15 mouse cellular contexts compared by ENCODE assay signal in the genomic region with DNA sequence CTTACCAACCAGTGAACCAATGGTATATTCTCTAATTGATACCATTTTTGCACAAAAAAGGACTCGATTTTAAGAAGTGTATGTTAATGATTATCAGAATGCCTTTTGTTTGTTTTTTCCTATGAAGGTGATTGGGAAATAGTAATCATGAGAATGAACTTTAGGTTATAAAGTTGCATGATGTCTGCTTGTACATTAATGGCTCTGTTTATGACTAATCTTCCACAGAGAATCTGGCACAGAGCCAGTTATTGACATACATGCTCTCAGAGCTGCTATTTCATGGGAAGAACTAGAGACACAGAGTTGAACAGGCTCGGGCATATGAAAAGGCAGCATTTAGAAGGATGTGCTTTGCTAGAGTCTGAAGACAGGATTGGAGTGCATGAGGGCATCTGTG. TPM values are rescaled to one million over a fixed set of nuclear protein-coding genes. Genes with fewer than 3 reads are reported as not detected.
"Had no signal": no experiment of that assay in that cellular context is flagged by ENCODE, and none has a peak within 500 bp of the region (broad histone marks: within the 10 kb centered on the region; RNA-seq: fewer than 3 reads in every experiment).

No protein-coding gene starts in this region.

- H3K4me2 ChIP-seq: kidney, embryonic 15.5 days; limb, embryonic 12.5 days; liver, embryonic 13.5 days; midbrain, embryonic 15.5 days had no signal

- H3K9me3 ChIP-seq: kidney, embryonic 15.5 days; limb, embryonic 12.5 days; liver, embryonic 13.5 days; midbrain, embryonic 10.5 days; midbrain, embryonic 15.5 days had no signal

- H3K36me3 ChIP-seq: kidney, embryonic 15.5 days; limb, embryonic 12.5 days; liver, embryonic 13.5 days; midbrain, embryonic 10.5 days; midbrain, embryonic 15.5 days had no signal

- ATAC-seq: lung, postnatal 0 days; midbrain, embryonic 15.5 days had no signal

- H3K4me3 ChIP-seq: kidney, embryonic 15.5 days; limb, embryonic 12.5 days; liver, embryonic 13.5 days; midbrain, embryonic 10.5 days; midbrain, embryonic 15.5 days had no signal

- DNase-seq: kidney, adult 2 months; kidney, postnatal 25 days; layer of hippocampus, adult 9-11 months; layer of hippocampus, postnatal 36 days; liver, embryonic 13.5 days; lung, adult 18-20 months; lung, postnatal 4 days; right cerebral cortex, postnatal 25 days; thymus, postnatal 36 days had no signal

- H3K9ac ChIP-seq: kidney, embryonic 15.5 days; limb, embryonic 12.5 days; liver, embryonic 13.5 days; midbrain, embryonic 15.5 days had no signal

- H3K27me3 ChIP-seq: kidney, embryonic 15.5 days; limb, embryonic 12.5 days; liver, embryonic 13.5 days; midbrain, embryonic 15.5 days had no signal

- H3K27ac ChIP-seq: kidney, embryonic 15.5 days; limb, embryonic 12.5 days; liver, embryonic 13.5 days; midbrain, embryonic 10.5 days; midbrain, embryonic 15.5 days had no signal

RNA-seq across cellular contexts. Expression of a gene that starts 10.7 kb away (rescaled TPM):
- polyA plus RNA-seq: kidney, adult 2 months; small intestine, adult 2 months had no signal
